Mouse (Mus musculus) monocyte, adult 2 months (primary cell): Measurements from ENCODE around the gene Rasal1.

Experiments
- DNase-seq, 2 experiments: peaks; one replicate each; pipeline ENCODE4 v3.0.0; 2022; ENCODE audit warnings: low spot score in 2 of 2, low read depth in 1 of 2

Rasal1 gene

DNA sequence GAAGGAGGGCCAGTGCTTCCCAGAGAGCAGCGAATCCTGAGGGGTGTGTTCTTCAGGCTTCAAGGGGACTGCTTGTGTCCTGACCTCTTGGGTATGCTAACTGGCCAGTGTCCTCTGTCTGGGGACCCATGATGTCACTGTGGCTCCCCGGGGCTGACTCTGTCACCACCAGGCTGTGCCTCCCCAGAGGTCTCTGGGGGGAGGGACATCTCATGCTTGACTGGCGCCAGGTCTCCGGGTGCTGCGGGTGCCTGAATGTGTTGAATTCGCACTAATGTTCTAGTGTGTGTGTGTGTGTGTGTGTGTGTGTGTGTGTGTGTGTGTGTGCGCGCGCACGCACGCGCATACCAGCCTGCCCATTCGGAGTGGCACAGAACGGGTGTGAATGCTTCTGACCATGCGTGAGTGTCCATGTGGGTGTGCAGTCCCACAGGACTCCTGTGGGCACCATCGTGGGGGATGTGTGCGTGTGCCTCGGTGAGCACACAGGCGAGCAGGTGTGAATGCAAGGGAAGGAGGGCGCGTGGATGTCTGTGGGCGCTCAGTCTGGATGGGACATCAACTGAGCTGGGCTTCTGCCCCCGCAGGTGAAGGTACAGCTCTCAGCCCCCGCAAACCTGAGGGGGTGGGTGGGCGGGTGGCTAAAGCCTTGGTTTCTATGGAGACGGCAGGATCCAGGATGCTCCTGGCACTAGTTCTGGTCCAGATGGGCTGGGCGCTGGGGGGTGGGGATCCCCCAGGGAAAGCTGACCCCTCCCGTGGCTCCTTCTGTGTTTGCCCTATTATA, 4.5 kb downstream of the Rasal1 start:
- DNase-seq = no peak

DNA sequence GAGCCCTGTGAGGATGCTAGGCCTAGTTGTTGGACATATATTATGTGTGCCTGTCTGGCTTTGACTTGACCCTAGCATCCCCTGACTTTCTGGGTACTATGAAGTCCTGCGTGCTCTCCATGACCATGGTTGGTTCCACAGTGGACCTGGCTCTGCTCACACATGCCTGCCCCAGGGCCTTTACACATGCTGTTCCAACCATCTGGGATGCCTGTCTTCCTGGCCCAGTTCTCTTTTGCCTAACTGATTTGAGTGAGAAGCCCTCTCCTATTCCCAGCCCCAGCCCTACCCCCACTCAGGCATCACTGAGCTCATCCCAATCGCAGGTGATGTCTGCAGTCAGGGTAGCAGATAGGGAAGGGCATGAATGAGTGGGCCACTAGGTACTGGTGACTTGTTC, 5.3 kb downstream of the Rasal1 start:
- DNase-seq = no peak

DNA sequence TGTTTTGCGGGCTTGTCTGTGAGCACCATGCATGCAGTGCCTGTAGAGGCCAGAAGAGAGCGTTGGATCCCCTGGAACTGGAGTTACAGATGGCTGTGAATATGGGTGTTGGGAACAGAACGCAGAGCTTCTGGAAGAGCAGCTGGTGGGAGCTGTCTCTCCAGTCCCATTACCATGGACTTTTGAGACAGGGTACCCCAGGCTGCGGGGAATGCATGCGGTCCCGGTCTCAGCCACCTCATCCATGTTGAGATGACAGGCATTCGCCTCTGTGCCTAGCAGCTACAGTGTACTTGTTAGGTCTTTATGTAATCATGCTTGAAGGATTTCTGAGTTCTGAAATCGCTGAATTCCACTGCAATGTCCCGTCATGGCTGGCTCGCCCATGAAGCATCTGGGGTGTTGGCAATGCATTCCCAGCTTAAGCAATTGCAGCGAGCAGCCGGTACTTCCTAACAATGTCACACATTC, 7.7 kb downstream of the Rasal1 start:
- no peak for DNase-seq

DNA sequence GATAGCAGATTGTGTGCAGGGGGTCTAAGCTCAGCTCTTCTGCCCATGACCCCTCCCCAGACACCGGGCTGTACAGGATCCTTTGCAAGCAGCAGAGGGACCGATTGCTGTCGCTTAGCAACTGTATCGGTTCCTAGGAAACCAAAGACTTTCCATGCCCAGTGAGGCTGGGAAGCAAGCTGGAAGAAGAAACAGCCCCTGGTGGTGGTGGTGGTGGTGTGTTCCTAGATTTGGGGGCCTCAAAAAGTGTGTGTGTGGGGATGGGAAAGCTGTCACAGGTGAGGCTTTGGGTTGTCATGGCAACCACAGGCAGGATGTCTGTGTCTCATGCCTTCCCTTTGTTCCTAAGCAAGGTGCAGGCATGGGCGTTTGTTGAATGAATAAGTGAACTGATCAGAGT, 12.2 kb downstream of the Rasal1 start:
- DNase-seq = no peak

DNA sequence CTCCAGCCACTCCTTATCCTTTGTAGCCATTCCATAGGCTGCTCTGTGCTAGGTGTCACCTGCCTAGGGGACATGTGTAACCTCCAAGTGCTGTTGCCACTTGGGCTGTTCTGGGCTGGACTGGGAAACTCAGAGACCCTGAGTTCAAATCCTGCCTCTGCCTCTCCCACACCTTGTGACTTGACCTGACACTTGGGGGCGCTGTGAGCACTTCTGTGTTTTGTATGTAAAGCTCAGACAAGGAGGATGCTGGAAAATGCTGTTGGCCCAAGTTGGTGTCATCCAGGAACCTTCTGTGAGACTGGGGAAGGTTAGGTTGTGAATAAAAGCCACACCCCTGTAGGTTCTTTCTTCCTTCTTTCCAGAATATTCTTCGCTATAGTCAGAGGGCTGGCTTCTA, 16.3 kb downstream of the Rasal1 start:
- no peak for DNase-seq

DNA sequence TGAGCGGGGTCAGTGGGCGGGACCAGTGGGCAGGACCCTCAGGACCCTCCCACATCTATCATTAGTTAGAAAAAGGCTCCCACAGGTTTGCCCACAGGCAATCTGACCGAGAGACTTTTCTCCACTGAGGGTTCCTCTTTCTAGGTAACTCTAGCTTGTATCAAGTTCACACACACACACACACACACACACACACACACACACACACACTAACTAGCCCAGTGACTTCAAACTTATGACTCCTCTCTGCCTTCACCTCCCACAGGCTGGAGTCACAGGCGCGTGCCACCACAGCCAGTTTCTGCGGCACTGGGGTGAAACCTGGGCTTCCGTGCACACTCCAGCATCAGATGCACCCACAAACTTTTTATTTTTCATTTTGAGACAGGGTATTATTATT, 20.1 kb downstream of the Rasal1 start:
- DNase-seq = no peak

DNA sequence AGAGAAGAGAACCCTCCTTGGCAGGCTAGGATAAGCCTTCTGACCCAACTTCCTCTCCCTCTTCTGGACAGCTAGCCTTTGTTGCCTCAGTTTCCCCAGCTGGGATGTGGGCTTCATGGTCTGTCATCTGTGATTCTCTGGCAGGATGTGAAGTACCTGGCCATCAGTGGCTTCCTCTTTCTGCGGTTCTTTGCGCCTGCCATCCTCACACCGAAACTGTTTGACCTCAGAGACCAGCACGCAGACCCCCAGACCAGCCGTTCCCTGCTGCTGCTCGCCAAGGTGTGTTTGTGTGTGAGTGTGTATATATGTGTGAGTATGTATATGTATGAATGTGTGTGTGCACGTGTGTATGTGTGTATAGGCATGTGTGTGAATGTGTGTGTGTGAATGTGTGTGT, 21.5 kb downstream of the Rasal1 start:
- no peak for DNase-seq

DNA sequence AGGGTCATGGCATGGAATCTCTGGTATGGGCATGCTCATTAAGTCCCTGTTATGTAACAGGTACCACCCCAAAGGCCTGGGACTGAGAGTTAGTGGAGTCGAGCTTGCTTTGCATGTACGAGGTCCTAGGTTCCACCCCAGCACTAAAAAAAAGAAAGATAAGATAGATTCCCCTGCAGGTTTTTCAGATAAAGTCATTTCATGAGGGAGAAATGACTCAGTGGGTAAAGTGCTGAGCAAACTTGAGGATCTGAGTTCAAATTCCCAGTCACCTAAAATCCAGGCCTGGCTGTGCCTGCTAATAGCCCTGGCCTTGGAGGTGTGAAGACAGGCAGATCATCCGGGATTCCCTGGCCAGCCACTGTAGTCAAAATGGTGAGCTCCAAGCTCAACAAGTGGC, 23.3 kb downstream of the Rasal1 start:
- DNase-seq = no peak

DNA sequence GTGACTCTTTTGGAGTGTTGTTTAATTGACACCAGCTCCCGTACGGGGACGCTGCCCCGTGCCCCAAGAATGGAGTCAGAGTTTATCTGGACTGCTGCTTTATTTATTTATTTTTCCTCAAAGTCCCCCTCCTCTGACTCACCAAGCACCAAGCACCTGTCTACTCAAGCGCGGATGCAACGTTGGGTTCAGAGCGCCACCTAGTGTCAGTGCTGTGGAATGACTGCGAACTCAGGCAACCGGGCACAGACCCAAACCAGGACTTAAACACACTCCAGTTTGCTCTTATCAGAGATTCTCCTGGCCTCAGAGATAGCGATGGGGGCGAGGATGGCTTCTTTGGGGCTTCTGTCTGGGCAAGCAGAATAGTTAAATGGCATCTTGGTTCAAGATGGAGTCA, 25.0 kb downstream of the Rasal1 start:
- no peak for DNase-seq

DNA sequence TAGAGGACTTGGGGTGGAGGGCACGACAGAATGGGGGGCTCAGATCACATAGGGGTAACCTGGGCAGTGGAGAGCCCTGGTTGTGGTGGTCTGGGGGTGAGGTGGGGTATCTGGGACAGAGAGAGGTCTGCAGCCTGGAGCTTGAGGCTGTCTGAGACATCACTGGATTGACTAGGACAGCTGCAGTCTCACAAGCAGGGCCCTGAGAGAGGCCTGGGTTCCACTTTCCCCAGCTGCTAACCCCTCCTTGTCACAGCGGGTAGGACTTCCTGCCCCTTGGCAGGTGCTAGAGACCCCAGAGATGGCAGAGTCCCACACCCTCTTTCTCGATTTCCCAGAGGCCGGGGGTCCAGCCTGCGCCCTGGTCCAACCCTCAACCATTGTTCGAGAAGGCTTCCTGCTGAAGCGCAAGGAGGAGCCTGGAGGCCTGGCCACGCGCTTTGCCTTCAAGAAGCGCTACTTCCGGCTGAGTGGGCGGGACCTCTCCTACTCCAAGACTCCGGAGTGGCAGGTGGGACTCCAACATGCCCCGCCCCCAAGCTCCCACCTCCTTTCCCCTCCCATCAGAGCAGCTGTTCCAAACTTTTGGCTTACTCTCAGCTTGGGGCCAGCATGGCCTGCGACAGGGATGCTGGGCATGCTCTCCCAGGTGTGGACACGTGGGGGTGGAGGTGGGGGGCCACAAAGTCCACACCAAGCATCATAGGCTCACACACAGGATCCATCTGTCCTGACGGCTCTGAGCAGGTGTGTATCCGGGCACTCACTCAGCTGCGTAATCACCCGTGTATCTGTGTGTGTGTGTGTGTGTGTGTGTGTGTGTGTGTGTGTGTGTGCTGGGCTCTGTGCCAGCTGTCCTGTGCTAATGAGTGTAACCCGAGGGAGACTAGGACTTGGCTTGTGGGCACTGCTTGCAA, 25.9 kb downstream of the Rasal1 start:
- no peak for DNase-seq

DNA sequence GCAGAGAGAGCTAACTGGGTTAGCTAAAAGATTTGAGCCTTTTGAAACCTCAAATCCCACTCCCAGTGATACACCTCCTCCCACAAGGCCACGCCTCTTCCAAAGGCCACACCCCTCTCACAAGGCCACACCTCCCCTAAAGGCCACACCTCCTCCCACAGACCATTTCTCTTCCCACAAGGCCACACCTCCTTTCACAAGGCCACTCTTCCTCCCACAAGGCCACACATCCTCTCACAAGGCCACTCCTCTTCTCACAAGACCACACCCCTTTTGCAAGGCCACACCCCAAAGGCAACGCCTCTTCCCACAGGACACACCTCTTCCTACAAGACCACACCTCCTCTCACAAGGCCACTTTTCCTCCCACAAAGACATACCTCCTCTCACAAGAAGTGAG, 28.9 kb downstream of the Rasal1 start:
- no peak for DNase-seq

DNA sequence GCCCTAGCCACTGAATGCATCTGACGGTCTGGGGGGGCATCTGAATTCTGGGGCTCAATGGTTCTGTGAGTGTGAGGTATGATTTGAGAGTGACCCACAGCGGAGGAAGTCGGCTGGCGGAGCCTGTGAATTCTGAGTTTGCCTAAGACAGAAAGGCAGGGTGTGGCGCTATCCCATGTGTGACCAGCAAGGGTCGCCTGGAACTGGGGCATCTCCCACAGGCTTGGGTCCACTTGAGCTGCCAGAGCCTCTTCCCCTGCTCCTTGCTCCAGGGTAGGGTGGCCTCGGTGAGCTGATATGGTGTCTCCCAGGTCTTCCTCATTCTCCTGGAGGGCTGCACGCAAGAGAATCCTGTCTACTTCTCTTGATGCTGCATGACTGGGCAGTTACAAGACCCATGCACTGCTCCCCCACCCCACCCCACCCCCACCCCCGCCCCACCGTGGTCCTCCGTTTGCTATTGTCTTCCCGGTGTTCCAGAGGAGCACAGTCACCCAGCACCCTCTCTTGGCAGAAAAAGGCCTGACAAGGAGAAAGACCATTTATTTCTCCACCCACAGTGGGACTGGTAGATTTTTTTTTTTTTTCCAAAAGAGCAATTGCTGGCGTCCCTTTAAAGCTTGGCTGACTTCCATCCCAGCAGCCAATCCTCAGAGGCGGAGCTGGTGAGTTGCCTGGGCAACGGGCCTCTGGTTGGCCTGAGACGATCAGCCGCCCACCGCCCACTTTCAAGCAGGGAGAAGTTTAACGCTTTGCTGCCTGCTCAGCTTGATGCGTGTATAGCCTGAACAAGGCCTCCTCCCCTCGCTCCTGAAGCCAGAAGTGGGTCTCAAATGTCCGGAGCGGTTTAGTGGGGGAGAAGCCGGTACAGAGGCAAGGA, 31.3 kb downstream of the Rasal1 start:
- DNase-seq = no peak

DNA sequence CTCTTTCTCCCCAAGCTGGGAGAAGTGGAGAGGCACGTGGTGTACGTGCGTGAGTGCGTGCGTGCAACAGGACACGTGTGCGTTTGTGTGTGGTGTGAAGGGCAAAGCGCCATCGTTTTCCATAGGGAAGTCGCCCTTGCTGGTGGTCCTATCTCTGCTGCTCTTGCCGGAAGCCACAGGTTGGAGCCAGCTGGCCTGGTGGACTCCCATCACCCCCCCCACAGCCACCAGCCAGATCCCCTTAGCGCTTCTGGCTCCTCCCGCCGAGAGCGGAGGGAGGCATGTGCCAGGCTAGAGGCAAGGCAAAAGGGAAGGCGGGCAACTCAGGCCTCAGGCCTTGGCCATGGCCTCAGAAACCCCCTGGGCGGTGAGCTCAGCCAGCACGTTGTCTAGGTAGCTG, 32.3 kb downstream of the Rasal1 start:
- no peak for DNase-seq

DNA sequence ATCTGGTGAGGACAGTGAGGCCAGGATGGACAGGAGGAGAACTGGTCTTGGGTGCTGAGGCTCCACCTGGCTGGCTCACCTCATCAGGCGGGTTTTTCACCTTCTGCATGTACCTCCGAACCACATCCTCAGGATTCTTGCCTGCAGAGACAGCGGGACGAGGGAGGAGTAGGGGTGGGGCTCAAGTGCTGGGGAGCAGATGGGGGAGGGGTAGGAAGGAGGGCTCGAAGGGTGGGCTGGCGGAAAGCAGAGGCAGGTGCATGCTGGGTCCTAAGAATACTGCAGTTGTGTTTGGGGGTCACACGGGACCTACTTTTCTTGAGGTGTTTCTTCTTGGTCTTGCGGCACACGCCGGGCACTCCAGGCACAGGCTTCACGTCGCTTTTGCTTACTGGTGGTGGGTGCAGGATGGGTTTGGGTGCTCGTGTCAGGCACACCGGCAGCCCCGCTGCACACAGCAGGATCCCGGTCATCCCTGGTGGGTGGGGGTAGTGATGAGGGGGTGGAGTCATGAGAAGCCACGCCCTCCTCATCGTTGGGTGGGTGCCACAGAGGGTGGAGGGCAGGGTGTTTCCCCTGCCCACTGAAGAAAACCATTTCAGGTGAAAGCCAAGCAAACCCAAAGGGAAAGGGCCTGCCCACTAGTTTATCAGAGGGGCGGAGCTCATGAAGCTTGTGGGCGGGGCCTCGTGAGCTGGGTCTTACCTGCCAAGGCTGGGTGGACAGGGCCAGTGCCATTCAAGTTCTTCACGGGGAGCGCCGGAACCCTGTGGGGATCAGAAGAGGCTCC, 34.6 kb downstream of the Rasal1 start:
- no peak for DNase-seq

DNA sequence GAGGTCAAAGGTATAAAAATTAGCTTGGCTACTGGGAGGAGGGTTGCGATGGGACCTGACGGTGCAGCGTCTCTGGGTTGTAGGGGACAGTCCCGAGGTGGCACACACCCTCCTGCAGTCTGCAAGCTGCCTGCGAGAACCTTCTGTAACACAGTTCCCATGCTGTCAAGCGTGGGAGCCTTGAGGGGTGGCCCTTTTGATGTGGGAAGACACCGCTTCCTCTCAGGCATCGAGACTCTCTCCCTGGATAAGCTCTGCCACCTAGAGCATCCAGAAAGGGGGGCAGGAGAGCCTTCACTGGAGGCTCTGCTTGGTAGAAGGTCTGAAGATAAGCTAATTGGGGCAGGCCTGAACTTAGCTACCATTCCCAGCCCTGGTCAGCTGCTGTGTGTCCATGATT, 37.1 kb downstream of the Rasal1 start:
- no peak for DNase-seq

DNA sequence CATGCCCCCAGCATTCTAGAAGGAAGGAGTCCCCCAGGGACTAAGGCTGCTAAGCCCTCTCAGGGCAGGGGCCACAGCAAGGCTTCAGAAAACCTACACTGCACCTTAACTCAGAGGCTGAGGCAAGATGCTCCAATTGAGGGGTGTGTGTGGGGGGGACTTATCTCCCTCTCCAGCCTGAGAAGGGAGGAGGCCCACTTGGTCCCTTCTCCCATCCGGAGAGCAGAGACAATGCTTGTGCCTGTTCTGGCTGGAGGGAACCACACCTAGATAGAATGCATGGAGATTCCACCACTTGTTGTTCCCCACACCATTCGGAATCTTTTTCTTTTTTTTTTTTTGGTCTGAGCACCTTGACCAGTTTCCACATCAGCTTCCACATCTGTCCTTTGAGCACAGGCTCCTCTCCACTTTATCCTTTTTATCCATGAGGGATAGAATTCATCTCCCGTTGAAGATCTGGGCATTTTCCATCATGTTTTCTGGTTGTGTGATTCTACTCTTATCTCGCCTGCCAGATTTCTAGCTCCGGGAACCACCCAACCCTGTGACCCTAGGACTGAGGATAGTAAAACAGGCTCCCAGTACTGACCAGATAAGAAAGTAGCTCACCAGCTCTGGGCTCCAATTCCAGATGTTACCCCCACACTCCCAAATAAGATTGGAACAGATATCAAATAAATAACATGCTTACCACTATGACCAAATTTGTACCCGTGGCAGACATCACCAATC, 38.3 kb downstream of the Rasal1 start:
- no peak for DNase-seq

DNA sequence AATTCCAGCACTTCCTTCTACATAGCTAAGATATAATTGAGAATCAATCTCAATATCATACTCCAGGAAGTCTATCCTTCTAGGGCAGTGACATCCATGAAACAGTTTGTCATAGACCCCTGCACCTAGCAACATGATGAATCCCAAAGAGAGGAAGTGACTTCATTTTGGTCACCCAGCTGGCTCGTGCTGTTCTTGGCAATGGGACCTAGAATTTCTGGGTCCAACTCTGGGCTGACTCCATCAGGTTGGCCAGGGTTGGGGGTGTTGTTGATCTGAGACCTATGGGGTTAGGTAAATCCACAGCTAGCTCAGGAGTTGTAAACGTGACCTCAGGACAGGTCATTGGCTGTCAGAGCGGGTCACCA, 38.9 kb downstream of the Rasal1 start:
- DNase-seq = no peak

DNA sequence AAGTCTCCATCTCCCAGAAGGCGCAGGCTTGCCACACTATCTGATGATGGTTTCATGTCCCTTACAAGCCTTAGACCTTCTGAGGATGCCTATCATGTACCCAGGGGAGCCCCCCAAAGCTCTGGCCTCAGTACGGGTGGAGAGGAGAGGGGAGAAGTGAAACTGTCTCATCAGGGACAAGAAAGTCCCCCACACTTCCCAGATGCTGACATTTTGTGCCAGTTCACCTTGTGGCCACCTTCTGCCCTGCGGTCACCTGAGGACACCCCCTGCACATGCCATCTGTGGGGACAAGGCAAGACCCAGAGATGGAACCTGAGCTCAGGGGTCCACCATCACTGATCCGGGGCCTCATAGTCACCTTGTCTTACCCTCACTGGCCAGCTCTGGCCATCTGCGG, 39.3 kb downstream of the Rasal1 start:
- no peak for DNase-seq

DNA sequence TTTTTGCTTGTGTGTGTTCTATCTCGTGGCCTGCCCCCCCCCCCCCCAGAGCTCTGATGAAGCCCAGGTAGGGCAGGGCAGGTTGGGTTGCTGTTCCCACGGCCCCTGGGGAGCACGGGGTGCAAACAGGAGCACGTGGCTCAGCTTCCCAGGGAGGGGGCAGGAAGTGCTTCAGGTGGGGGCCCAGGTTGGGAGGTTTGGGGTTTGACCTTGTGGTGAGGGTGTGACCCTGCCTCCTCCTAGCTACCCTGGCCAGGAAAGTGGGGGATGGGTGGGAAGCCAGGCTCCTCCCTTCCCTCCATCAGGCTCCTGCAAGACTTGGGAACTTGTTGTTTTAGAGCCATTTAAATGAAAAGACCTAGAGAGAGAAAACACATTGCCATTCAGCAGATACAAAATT, 39.8 kb downstream of the Rasal1 start:
- no peak for DNase-seq

DNA sequence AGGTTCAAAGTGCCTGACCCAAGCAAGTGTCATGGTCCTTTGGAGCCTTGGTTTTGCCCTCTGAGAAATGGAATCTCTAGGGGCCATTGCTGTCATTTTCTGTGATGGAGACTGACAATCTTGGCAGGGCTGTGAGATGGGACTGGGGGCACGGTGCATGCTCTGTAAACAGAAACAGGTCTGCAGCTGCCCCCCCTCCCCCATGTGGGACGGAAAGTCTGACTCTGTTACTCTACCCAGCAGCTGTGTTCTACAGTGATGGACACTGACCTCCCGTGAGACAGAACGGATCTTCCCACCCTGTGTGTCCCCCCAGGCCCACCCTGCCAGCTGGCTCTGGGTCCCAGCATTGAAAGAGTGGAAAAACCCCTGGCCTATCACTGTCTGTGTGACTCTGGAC, 41.8 kb downstream of the Rasal1 start:
- DNase-seq = no peak
